Mouse (Mus musculus) megakaryocyte-erythroid progenitor cell, adult 5-6 weeks (primary cell): ENCODE results near the gene Cacna1c. TPM values are rescaled to one million over a fixed set of nuclear protein-coding genes. Genes with fewer than 3 reads are reported as not detected.
A peak's percentile ranks its signal among the peaks of the same experiment; 100 is the strongest.

Source experiments
- ATAC-seq: replicated peaks from 2 replicates; pipeline ENCODE4 v1.8.0; 2016; ENCODE audit warnings: mild to moderate bottlenecking, inconsistent platforms; ENCODE audit not compliant: severe bottlenecking, poor library complexity, low FRiP score, low TSS enrichment
- total RNA-seq, 2 experiments: library from RNA; stranded (forward) in 1 of 2; stranded (reverse) in 1 of 2; fragments of 200-1000, 215-1000 nt in 1 of 2; fragments of >200 nt in 1 of 2; fragmentation: Nextera tagmentation in 1 of 2; gene quantifications; 2 replicates each; pipeline ENCODE4 v1.2.3; 2014 to 2017

Gene Cacna1c
- total RNA-seq, 2 experiments from 2014 or later, result 0.33 TPM; not detected in 1

DNA sequence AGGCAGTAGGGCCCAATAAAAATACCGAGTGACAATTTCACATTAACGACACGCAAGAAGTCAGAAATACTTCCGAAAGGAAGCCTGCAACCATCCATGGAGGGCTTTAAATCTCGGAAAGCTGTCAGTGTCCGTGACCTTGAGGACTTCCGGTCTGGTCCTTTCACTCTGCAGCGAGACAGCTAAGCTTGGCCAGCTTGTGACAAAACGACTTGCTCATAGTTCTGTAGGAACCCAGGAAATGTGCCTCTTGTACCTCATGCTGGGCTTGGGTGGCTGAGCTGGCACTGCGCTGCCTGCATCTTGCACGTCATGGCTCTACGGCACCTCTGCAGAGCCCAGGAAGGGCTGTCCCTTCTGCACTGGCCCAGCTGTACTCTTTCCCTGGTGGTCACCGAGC, 348.5 kb downstream of the Cacna1c start:
- ATAC-seq, result no peak

DNA sequence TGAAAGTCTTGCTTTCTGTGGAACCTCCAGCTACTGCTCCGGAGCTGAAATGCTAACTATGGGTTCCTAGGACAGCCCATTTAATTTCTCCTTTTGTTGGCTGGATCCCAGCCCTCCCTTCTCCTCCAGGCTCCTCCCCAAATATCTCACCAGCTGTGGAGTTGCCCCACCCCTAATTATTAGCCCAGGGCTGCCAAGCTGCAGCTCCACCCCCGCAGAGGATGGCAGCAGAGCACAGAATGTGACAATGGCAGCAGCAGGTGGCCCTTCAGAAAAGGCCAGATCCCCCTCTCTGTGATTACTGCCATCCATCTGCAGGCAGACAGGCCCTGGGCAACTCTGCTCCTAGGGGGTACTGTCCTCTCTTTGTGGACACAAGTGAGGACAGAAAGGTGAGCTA, 350.4 kb downstream of the Cacna1c start:
- ATAC-seq, result peak; percentile 95

DNA sequence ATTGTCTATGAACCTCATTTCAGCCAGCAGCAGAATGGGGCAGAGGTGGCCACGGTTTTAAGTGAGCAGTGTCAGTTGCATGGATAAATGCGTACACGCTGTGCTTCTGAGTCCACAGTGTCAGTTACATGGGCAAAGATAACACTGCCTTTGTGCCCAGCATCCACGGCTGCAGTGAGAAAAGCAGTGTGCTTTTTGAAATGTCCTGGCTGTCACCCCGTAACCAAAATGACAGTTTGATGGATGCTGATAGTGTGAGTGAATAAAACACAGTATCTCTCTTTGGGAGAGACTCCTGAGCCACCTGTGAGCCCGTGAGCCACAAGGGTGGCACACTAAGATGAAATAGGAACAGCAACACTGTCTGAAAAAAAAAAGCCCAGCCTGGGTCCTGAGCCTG, 351.0 kb downstream of the Cacna1c start:
- ATAC-seq, result peak; percentile 44

DNA sequence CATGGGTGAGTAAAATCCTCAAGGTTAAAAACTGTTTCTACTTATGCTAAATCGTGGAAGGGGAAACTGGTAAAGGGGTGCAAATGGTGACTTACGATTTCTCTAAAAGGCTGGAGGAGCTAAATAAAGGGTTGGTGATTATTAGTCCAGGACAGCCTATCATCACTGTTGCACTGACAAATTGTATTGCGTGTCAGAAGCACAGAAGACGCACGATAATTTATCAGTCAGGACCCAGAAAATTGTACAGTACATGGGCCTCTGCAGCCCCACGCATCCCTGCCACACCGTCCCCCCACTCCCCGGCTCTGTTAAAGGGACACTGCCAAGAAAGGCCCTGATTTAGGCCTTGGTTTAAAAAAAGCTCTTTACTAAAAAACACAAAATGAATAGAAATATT, 352.7 kb downstream of the Cacna1c start:
- no peak for ATAC-seq

DNA sequence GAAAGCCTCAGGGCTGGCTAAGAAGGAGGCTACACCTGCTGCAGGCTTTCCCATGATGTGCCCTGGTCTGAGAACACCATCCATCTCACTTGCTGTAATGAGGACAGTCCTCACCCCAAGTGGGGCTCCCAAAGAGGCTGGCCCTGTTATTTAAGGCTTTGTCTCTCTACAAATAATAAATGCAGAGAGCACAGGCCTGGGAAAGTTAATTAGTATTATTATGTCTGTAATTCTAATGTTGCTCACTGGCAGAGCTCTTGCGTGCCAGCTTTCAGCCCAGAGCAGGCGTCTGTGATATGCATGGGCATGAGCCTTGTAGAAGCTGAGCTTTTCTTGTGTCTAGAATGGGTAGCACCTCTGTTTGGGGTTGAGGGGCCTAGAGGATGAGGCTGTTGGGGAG, 354.3 kb downstream of the Cacna1c start:
- no peak for ATAC-seq

DNA sequence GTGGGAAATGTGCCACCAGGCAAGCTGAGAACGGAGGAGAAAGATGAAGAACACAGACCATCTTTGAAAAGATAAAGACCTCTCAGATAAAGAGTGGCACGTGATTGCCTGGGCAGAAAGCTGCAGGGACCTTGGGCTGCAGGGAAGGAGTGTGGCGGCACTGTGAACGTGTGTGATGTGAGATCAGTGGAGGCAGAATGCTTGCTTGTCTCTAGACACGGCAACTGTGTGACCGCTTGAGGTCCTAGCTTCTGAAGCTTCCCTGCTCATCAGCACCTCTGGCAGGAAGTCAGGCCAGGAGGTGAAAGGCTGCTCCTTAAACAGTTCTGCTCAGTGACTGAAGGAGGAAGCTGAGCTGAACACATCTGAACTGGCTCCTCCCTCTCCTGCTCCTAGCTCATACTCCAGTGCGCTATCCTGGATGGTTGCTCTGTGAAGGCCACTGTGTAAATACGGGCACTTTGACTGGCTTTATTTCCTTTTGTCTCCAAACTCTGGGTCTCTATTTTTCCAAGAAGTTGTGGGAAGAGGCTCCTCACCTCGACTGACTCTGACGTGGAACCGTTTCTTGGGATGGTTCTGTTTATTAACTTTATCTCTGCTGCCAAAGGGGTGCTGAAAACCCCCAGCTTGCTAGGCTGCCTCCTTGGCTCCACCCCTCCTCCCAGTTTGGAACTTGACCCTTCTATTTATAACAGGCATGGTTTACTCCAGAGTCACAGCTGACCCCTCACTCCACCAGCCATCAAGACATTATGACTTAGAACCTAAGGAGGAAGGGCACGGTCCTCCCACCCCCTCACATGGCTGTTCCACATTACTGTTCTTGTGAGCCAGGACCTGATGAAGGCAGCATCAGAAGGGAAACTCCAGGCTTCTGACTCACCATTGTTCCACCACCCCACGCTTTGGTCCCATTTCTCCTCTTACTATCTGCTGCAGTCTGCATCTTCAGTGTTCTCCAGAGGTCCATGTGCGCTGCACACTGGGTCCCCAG, 357.0 kb downstream of the Cacna1c start:
- peak; percentile 79 for ATAC-seq

DNA sequence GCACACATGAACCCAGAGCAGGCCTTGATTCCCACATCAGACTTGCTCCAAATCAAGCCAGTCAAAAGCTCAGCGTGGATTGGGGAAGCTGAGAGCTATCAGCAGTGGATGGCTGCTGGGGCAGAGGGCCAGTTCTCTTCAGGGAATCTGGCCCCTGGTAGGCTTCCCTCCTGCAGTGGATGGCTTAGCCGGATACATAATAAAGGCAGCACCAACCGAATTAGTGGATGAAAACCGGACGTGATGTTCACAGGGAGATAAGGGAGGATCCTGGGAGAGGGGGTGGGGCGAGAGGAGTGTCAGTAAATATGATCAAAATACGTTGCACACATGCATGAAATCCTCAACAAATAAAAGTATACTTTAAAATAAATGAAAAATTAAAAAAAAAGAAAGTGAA, 359.5 kb downstream of the Cacna1c start:
- ATAC-seq, result no peak

DNA sequence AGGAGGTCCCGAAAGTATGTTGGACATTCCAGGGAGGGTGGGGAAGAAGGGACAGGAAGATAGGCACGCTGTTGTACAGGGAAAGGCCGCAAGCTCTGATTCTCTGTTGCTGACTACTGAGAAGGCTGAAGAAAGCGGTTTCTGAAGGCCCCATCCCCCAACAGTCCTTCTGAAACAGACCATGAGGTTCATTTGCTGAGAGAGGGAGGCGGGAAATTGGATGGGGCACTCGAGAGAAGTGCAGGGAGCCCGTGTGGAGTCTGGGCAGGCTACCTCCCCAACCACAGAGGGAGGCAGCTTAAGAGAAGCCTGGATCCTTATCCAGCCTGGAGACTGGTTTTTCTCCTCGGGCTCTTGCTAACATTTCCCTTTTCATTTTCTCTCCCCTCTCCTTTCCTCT, 362.2 kb downstream of the Cacna1c start:
- ATAC-seq, result no peak

DNA sequence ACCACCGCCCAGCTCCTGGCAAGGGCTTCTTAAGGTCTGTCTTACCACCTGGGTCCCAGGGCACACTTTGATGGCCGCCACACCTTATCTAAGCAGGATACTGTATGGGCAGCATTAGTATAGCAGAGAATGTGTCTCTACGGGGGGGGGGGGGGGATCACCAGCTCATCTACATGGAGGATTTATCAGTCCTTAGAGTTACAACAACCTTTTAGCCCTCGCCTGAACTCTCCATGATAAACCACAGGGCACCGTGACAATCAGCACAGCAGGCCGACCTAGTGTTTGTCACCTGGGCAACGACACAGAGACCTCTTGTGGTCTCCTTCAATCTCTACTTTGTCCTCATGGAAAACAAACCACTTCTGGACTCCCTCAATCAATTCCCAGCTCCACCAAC, 363.2 kb downstream of the Cacna1c start:
- ATAC-seq, result peak; percentile 58

DNA sequence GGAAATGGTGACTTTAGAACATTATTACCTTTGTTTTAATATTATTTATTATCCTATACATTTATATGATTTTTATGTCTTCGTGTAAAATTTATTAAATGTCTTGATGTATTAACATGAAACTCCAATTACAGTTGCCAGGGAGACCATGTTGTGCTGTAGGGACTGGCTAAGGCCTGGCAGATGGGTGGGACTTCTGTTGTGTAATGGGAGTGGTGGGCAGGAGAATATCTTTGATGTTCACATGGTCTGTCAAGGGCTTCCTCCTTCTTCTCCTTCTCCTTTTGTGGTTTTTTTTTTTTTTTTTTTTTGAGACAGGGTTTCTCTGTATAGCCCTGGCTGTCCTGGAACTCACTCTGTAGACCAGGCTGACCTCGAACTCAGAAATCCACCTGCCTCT, 363.6 kb downstream of the Cacna1c start:
- no peak for ATAC-seq

DNA sequence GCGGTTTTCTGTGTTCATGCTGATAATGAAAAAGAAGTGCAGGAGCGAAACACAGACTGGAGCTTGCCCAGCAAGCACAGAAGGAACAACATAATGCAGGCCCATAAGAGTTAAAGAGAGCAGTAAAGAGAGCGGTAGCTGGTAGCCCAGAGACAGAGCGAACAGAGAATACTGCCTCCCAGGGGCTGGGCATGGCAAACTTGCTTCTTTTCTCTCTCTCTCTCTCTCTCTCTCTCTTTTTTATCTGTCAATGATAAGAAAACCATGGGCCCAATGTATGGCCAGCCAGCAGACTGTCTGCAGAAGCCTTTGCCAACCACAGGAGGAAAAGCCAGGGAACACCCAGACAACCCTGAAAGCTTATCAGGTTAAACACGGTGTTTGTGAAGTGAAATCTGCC, 365.4 kb downstream of the Cacna1c start:
- ATAC-seq, result peak; percentile 86

DNA sequence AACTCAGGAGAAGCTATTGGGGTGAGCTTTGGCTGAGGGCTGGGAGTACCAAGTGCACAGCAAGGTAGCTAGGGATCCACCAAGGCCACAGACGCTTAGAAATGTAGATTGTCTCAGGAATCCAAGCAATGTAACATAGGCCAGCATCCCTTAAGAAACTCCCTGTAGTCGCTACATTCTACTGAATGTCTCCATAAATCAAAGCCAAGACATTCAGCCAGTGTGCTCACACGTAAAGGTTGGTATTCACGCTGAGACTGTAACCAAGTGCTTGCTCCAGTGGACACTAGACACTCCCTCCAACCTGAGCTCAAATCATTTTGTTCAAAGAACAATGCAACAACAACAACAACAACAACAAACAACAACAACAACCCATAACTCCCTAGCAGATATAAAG, 368.0 kb downstream of the Cacna1c start:
- no peak for ATAC-seq

DNA sequence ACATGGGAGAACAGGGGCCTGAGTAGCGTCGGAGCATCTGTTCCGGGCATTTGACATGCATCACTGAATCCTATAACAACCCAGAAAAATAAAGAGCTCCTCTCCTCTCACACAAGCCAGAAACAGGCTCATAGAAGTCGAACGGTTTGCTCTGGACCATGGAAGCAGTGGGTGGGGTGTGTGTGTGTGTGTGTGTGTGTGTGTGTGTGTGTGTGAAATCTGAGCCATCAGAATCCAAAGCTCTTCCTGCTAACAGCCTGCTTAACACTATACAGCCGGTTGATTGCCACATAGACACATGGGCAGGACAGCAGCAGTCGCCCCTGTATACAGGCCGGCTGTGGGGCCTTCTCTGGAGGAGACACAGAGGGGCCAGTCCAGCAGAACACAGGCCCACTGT, 368.7 kb downstream of the Cacna1c start:
- no peak for ATAC-seq

DNA sequence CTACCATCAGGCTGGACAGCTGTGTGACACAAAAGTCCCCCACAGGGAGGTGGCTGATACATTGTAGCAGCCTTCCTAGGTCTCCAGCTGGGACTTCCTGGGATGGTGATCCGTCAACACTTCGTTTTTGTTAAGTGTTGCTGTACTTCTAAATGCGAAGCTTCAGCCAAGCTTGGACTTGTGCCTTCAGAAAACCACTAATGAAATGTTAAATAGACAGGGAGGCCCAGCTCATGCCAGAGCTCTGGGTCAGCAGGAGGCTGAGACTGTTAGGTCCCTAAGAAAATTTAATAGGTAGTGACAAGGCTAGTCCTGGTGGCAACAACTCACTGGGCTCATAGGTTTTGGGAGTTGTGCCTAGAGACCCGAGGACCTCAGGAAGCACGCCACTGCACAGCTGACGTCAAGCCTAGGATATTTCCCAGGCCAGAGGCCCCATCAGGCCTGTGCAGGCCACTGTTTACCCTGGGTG, 370.8 kb downstream of the Cacna1c start:
- no peak for ATAC-seq

DNA sequence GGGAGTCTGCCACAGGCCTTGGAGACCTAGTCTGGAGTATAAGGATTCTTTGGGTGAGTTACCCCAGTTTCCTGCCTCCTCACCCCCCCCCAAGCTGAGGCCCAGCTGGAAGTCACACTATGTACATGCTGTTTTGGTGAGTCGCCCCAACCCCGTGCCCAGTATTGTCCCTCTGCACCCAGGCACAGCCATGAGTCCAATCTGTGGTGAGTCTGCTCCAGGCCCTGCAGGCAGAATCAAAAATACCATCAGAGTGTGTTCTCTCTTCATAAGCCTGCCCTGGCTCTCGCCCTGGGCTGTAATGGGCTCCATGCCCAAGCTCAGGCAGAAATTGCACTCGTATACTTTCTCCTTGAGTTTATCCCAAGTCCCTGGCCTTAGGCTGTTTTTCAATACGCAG, 374.7 kb downstream of the Cacna1c start:
- no peak for ATAC-seq

DNA sequence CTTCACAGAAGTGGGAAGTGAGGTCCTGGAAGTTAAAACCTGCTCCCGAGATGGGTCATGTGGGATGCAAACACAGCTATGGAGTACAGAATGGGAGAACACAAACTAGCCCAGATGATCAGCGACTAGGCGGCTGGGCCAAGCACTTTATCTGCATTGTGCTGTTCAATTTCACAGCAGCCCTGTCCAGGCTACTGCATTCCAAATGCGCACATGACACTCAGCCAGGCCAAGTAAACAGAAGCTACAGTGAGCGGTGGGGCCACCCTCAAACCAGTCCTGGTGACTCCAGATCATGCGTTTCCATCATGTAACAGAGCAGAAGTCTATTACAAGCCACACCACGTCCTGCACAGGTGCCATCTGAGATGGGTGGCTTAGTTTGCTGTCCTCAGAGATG, 376.6 kb downstream of the Cacna1c start:
- ATAC-seq, result no peak

DNA sequence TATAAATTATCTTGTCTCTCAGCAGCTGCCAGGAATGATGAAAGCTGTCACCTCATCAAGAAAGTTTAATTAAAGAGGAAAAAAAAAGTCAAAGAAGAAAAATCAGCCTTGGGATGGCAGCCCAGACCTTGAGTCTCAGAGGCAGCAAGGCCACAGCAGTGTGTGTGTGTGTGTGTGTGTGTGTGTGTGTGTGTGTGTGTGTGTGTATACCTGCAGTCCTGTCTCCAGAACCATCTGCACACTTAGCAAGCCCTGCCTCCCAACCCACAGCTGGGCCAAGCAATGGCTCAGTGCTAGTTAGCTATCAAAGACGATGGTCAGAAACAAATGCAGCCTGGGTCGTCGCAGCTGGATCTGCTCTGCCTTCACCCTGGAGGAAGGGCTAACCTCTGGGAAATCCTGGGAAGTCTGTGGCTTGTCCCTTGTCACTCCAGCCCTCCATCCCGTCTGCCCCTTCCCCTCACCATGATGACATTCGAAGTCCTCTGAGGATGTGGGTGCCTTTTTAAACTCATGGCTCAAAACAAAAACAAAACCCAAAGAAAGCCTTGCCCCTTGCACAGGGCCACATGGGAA, 378.2 kb downstream of the Cacna1c start:
- ATAC-seq, result no peak

DNA sequence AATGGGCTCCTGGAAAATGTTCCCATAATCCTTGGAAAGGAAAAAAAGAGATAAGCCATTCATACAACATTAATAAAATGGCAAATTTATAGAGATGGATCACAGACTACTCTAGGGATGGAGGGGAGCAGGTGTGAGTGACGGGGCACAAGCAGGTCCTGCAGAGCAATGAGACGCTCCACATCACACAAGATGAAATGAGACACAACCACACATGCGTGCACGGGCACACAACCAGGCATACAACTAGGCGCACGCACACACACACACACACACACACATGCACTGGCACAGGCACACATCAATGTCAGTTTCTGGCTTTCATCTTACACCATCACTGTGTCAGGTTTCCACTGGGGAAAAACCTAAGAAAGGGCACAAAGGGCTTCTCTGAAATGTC, 380.0 kb downstream of the Cacna1c start:
- no peak for ATAC-seq

DNA sequence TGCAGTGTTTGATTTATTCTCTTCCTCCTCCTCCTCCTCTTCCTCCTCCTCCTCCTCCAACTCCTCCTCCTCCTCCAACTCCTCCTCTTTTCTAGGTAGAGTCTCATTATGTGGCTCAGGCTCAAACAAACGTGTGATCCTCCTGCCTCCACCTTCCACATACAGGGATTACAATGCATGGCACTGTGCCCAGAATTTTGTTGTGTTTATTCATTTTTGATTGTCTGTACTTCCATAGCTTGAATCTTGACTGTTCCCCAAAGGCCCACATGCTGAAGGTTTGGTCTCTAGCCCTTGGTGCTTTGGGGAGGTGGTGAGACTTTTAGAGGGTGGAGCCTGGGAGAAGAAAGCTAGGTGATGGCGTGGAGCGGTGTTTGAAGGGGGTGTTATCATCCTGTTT, 383.7 kb downstream of the Cacna1c start:
- no peak for ATAC-seq

DNA sequence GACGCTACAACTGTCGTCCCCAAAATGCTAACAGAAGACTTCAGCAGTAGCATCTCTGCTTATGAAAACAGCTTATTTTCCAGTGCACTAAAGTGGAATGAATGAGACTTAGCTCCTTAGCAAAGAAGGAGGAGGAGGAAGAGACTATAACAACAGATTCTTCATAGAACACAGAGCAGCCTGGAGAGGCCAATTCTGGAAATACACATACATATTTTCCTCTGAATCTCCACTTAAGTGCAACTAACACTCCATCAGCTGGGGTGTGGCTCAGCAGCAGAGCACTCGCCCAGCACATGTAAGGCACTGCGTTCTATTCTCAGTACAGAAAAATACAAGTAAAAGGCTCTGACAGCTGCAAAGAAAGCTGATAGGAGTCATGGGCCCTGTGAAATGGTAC, 384.2 kb downstream of the Cacna1c start:
- ATAC-seq, result no peak

DNA sequence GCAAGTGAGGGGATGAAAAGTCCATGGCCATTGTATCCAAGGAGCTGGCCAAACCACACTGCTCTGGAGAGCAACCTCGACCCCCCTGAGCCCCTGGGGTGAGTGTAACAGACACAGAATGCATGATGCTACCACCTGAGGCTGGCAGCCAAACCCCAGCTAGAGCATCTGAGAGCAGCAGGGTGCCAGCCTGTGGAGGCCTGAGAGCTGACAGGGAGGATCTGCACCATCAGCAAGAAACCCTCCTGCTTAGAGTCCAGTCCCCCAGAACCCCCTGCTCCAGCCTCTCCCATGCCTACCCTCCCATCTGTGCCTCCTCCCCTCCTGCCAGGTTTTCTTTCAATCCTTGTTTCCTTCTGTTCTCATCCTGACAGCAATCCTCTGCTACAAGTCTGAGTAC, 385.4 kb downstream of the Cacna1c start:
- no peak for ATAC-seq
